Mouse (Mus musculus) hindbrain, embryonic 10.5 days (tissue): ENCODE data around the gene Ndrg2. TPM values are rescaled to one million over a fixed set of nuclear protein-coding genes. Genes with fewer than 3 reads are reported as not detected.
A peak's percentile ranks its signal among the peaks of the same experiment; 100 is the strongest.
"Not testable (repeated sequence)": the region's sequence is repeated elsewhere in the genome, so short reads cannot be mapped to it uniquely, and the experiment has no call there.

Source experiments
- DNase-seq: peaks from one replicate; pipeline ENCODE4 v3.0.0-alpha.2; 2017; ENCODE audit warnings: low spot score
- H3K27ac ChIP-seq: fragments of 300-500 bp; sonication (generic); 2 replicates; pipeline ENCODE4 v1.5.1; 2016; ENCODE audit warnings: mild to moderate bottlenecking, moderate library complexity
- H3K27me3 ChIP-seq: fragments of 300-500 bp; sonication (generic); 2 replicates; pipeline ENCODE4 v1.6.1; 2016; ENCODE audit warnings: mild to moderate bottlenecking; ENCODE audit not compliant: poor library complexity, insufficient read depth, severe bottlenecking
- H3K36me3 ChIP-seq: fragments of 300-500 bp; sonication (generic); 2 replicates; pipeline ENCODE4 v1.6.1; 2016; ENCODE audit warnings: mild to moderate bottlenecking, moderate library complexity
- H3K4me1 ChIP-seq: fragments of 300-500 bp; sonication (generic); replicated peaks from 2 replicates; pipeline ENCODE4 v1.6.1; 2016; ENCODE audit warnings: mild to moderate bottlenecking
- H3K4me3 ChIP-seq: fragments of 300-500 bp; sonication (generic); 2 replicates; pipeline ENCODE4 v1.5.1; 2016; ENCODE audit warnings: mild to moderate bottlenecking, moderate library complexity
- H3K9me3 ChIP-seq: fragments of 300-500 bp; sonication (generic); 2 replicates; pipeline ENCODE4 v1.6.1; 2016; ENCODE audit warnings: mild to moderate bottlenecking, moderate library complexity
- WGBS: fragments of 180-500 bp; shearing (Covaris S2); methylation state at CpG from one replicate; pipeline ENCODE4 v1.1.7; 2016; 5-methylcytosine and 5-hydroxymethylcytosine counted together
- polyA plus RNA-seq: library from polyadenylated mRNA; unstranded; fragments of >200 nt; fragmentation: Nextera tagmentation; extraction: Ambion mirVana; gene quantifications from 2 replicates; pipeline ENCODE4 v1.2.1, GENCODE M21; 2016

The Ndrg2 gene
- polyA plus RNA-seq, 1 experiment from 2014 or later: 16.1 TPM

DNA sequence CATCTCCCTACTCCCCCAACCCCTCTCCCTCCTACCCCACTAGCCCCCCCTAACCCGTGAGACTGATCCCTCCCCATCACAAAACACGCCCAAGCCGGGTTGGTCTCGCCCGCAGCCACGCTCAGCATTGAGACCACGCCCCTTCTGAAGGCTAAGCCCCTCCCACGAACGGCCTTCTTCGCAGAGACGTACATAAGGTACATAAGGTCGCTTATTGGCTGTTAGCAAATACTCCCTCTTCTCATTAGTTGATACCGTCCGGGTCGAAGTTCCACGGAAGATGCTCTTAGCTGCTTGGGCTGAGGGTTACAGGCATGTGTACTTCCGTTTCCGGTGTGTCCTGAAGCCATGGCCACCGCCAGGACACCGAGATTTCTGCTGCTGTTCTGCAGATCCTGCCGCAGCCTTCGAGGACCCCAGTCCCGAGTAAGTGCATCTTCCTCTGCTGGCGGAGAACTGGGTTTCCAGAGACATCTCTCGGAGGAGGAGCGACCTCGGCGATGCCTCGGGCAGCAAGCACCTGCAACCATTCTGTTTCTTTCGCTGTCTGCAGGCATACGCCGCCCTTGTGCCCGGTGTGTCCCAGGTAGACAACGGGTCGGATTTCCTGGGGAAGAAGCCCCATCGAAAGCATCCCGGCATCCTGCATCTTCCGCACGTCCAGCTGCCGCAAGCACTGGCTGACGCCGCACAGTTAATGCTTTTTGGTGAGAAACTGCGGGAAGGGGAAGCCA, 29.2 kb downstream of the Ndrg2 start, which contains the start of gene Mettl17:
Gene Mettl17 (plus strand): TSS at position 245 of the 734 bp plus-strand sequence.
- no peaks in the 10 kb centered on the region for H3K27me3 ChIP-seq
- H3K27ac ChIP-seq: peak within 1 kb of the TSS; percentile 92
- H3K36me3 ChIP-seq: peaks cover 34% of the 10 kb centered on the region
- peak; percentile 97 for DNase-seq
- under 1% methylated on average over 43 of the region's 43 CpGs for WGBS
- H3K4me1 ChIP-seq: peaks cover 20% of the 10 kb centered on the region
- H3K4me3 ChIP-seq: peak within 1 kb of the TSS; percentile 84
- H3K9me3 ChIP-seq: no peaks in the 10 kb centered on the region

DNA sequence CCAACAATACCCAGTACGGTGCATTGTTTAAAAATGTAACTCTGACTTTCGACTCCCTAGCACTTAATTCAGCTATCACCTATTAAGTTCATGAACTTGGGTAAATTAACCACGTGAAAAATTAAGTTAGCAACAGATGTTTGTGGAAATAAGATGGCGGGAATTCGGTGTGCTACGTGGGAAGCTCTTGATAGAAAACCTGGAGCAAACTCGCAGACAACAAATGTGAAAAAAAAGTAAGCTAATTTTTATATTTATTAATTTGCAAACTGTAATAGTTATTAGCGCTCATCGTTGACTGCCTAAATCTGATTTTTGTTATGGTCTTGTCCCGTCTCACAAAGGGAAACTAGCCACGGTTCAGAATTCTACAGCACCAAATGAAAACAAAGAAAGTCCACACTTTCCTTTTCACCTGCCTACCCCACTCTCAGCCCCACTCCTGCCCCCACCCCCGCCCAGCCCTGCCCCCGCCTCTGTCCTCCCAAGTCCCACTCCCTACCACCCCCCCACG, 29.9 kb downstream of the Ndrg2 start:
- H3K4me1 ChIP-seq: peaks cover 20% of the 10 kb centered on the region
- peaks cover 27% of the 10 kb centered on the region for H3K36me3 ChIP-seq
- H3K4me3 ChIP-seq: peak overlapping the region; percentile 84
- 2% methylated on average over 14 of the region's 14 CpGs for WGBS
- no peaks in the 10 kb centered on the region for H3K27me3 ChIP-seq
- H3K9me3 ChIP-seq: no peaks in the 10 kb centered on the region
- H3K27ac ChIP-seq: peak overlapping the region; percentile 92
- no peak for DNase-seq

DNA sequence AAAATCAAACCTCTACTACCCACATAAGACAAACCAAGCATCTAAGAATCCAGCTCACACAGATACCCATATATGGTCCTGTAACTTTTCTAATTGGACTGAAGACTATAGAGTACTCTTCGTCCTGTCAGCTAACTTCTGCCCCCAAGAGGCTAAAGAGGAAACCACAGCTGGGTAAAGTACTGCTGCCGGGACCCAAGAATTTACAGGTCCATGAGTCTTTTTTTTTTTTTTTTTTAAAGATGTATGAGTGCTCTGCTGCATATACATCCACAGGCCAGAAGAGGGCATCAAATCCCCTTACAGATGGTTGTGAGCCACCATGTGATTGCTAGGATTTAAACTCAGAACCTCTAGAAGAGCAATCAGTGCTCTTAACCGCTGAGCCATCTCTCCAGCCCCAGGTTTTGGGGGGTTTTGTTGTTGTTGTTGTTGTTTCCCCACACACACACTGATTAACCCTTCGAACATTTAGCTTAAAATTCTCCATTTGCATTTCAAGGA, 30.4 kb downstream of the Ndrg2 start:
- Histone ChIP-seq H3K27ac (peak overlapping the region; percentile 92), H3K9me3 (no peaks in the 10 kb centered on the region), H3K36me3 (peaks cover 22% of the 10 kb centered on the region), H3K4me1 (peaks cover 20% of the 10 kb centered on the region), H3K4me3 (peak overlapping the region; percentile 84), H3K27me3 (no peaks in the 10 kb centered on the region)
- 1% methylated on average over 4 of the region's 4 CpGs for WGBS
- DNase-seq: peak; percentile 69

DNA sequence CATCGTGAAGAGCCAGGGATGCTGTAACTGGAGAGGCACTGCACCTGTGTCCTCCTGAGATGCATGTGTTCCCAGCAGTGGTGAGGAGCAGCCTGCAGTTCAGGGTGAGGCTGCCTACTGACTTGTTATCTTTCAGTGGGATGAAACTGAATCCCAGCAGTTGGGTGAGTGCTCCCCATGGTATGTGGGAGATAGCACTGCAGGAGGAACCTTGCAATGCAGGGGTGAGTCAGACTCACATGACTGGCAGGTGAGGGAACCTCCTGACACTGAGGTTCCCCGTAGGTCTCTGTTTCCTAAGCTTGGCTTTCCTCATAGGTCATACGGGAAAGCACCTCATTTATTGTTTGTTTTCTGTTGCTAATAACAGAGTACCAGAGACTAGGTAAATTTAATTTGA, 36.4 kb downstream of the Ndrg2 start:
- Histone ChIP-seq H3K27ac (no peak overlapping the region), H3K4me3 (no peak overlapping the region), H3K27me3 (no peaks in the 10 kb centered on the region), H3K9me3 (no peaks in the 10 kb centered on the region), H3K4me1 (no peaks in the 10 kb centered on the region), H3K36me3 (no peaks in the 10 kb centered on the region)
- no peak for DNase-seq
- WGBS: 78% methylated on average over 3 of the region's 3 CpGs

DNA sequence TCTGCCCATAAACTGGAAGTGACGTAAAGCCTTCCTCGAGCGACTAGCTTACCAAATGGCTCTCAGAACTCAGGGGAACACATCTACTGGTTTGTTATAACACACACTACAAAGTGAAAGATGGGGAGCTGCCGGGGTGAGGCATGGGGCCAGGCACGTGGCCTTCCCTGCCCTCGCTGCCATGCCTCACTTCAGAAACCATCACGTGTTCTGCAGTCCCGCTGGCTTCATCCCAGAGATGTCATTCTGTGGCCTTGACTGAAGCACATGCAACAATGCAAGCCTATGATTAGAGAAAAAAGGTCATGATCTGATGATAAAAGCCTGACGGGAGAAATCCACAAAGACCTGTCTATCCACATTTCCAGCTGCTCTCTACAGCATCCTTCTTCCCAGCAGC, 42.2 kb downstream of the Ndrg2 start:
- WGBS: 75% methylated on average over 9 of the region's 9 CpGs
- no peak for DNase-seq
- no peaks in the 10 kb centered on the region for H3K27me3 ChIP-seq

DNA sequence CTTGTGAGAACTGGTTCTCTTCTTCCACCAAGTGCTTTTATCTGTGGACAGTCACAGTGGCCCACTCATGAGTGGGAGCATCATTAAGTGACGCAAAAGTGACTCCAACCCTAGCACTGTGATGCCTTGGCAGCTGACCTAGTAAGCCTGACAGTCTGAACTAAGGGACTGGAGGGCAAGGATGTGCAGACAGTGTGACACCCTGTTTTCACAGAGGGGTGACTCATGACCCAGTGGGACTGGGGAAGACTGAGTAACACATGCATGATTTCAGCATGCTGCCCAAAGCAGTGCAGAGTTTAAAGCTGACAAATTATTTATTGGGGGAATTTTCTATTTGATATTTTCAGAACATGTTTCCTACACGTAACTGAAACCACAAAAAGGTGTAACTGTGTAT, 43.2 kb downstream of the Ndrg2 start:
- H3K4me1 ChIP-seq: no peaks in the 10 kb centered on the region
- H3K27me3 ChIP-seq: no peaks in the 10 kb centered on the region
- H3K9me3 ChIP-seq: no peaks in the 10 kb centered on the region
- H3K36me3 ChIP-seq: no peaks in the 10 kb centered on the region
- no peak overlapping the region for H3K4me3 ChIP-seq
- WGBS: 88% methylated on average over 2 of the region's 2 CpGs
- no peak for DNase-seq
- no peak overlapping the region for H3K27ac ChIP-seq

More for the DNA sequence above, 42.2 kb downstream of the Ndrg2 start:
- Histone ChIP-seq H3K27ac (no peak overlapping the region), H3K36me3 (no peaks in the 10 kb centered on the region), H3K4me1 (no peaks in the 10 kb centered on the region), H3K4me3 (no peak overlapping the region), H3K9me3 (no peaks in the 10 kb centered on the region)

DNA sequence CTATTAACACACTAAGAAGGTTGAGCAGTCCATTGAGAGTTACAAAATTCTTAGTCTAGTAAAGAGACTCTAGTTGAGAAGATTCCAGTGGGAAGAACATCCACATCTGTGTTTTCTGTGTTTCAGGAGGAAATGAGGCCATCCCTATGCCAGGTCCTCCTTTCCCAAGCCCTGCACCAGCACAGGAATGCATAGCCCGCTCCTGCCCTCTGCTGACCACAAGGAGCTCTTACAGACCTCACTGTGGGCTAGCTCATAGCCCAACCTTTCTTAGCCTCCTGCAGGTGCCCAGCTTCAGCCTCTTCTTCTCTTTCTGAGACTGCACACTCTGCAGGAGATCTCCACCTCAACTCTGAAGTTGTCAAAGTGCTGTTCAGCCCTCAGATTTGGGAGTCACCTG, 50.4 kb downstream of the Ndrg2 start:
- H3K9me3 ChIP-seq, H3K36me3 ChIP-seq, H3K27ac ChIP-seq, H3K4me1 ChIP-seq, H3K4me3 ChIP-seq, H3K27me3 ChIP-seq: not testable (repeated sequence)
- DNase-seq: peak; percentile 26
- 0% methylated on average over 1 of the region's 1 CpGs for WGBS

DNA sequence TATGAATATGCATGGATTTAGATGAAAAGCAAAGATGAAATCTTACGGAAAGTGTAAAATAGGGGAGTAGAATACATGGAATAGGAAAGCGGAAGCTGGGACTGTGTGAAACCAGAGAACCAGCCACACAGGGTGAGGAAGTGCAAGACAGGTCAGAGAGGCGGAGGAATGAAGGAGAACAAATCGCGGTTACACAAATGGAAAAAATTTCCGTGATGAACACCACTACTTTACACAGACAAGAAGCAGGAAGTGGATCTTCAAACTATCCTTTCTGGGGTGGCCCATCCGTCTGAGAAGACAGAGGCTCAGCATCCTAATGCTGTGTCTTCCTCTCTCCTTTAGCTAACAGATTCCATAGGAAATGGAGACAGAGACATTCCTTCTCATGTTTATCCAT, 58.7 kb downstream of the Ndrg2 start:
- not testable (repeated sequence) for H3K9me3 ChIP-seq, H3K27ac ChIP-seq, DNase-seq, H3K4me3 ChIP-seq, H3K4me1 ChIP-seq, H3K27me3 ChIP-seq, H3K36me3 ChIP-seq
- WGBS: 90% methylated on average over 7 of the region's 7 CpGs

Other genes with a start within 250 kb of the Ndrg2 start
- not detected in 2 replicates for gene Gm17079, start 218.7 kb downstream of the Ndrg2 start, polyA plus RNA-seq
- not detected in 2 replicates for gene Gm5800, start 197.0 kb downstream of the Ndrg2 start, polyA plus RNA-seq
- not detected in 2 replicates for gene Ang4, start 140.6 kb downstream of the Ndrg2 start, polyA plus RNA-seq
- not detected in 2 replicates for gene AY358078, start 114.1 kb downstream of the Ndrg2 start, polyA plus RNA-seq
- gene Ear6, start 60.5 kb downstream of the Ndrg2 start, polyA plus RNA-seq: not detected in 2 replicates
- gene Mettl17, start 29.3 kb downstream of the Ndrg2 start, polyA plus RNA-seq: 42.6 and 48.1 TPM in 2 replicates
- 0.46 and 0.99 TPM in 2 replicates for gene Slc39a2, start 21.3 kb downstream of the Ndrg2 start, polyA plus RNA-seq
- not detected in 2 replicates for gene Tppp2, start 4.3 kb upstream of the Ndrg2 start, polyA plus RNA-seq
- not detected in 2 replicates for gene Rnase13, start 8.6 kb upstream of the Ndrg2 start, polyA plus RNA-seq
- 100 and 106 TPM in 2 replicates for gene Arhgef40, start 70.6 kb upstream of the Ndrg2 start, polyA plus RNA-seq
- gene Tmem253, start 101.5 kb upstream of the Ndrg2 start, polyA plus RNA-seq: 0.80 and 1.0 TPM in 2 replicates
- 74.3 and 83.6 TPM in 2 replicates for gene Zfp219, start 106.6 kb upstream of the Ndrg2 start, polyA plus RNA-seq
- not detected in 2 replicates for gene Olfr221, start 128.3 kb upstream of the Ndrg2 start, polyA plus RNA-seq
- 754 and 887 TPM in 2 replicates for gene Hnrnpc, start 189.9 kb upstream of the Ndrg2 start, polyA plus RNA-seq
- gene Rpgrip1, start 196.5 kb upstream of the Ndrg2 start, polyA plus RNA-seq: 83.0 and 112 TPM in 2 replicates